Mouse (Mus musculus) limb, embryonic 10.5 days (tissue): ENCODE data around the gene Hs2st1. TPM values are rescaled to one million over a fixed set of nuclear protein-coding genes. Genes with fewer than 3 reads are reported as not detected.
"Not testable (repeated sequence)": the region's sequence is repeated elsewhere in the genome, so short reads cannot be mapped to it uniquely, and the experiment has no call there.

ENCODE experiments used
- DNase-seq: peaks from one replicate; pipeline ENCODE4 v3.0.0-alpha.2; 2017; ENCODE audit warnings: low spot score
- H3K27ac ChIP-seq: fragments of 300-500 bp; sonication (generic); 2 replicates; pipeline ENCODE4 v1.5.1; 2016; ENCODE audit warnings: mild to moderate bottlenecking
- H3K27me3 ChIP-seq: fragments of 300-500 bp; sonication (generic); 2 replicates; pipeline ENCODE4 v1.6.1; 2016; ENCODE audit warnings: low read depth, mild to moderate bottlenecking; ENCODE audit not compliant: poor library complexity, severe bottlenecking
- H3K36me3 ChIP-seq: fragments of 300-500 bp; sonication (generic); 2 replicates; pipeline ENCODE4 v1.6.1; 2016; ENCODE audit warnings: mild to moderate bottlenecking, moderate library complexity
- H3K4me1 ChIP-seq: fragments of 300-500 bp; sonication (generic); 2 replicates; pipeline ENCODE4 v1.6.1; 2016
- H3K4me3 ChIP-seq: fragments of 300-500 bp; sonication (generic); 2 replicates; pipeline ENCODE4 v1.5.1; 2016; ENCODE audit warnings: mild to moderate bottlenecking, moderate library complexity
- H3K9me3 ChIP-seq: fragments of 300-500 bp; sonication (generic); replicated peaks from 2 replicates; pipeline ENCODE4 v1.6.1; 2016; ENCODE audit warnings: mild to moderate bottlenecking
- WGBS: fragments of 180-500 bp; shearing (Covaris S2); methylation state at CpG from one replicate; pipeline ENCODE4 v1.1.7; 2016; 5-methylcytosine and 5-hydroxymethylcytosine counted together
- polyA plus RNA-seq: library from polyadenylated mRNA; unstranded; fragments of >200 nt; fragmentation: Nextera tagmentation; extraction: Ambion mirVana; gene quantifications from 2 replicates; pipeline ENCODE4 v1.2.1, GENCODE M21; 2016

The Hs2st1 gene
- 11.4 and 13.0 TPM in 2 replicates for polyA plus RNA-seq

DNA sequence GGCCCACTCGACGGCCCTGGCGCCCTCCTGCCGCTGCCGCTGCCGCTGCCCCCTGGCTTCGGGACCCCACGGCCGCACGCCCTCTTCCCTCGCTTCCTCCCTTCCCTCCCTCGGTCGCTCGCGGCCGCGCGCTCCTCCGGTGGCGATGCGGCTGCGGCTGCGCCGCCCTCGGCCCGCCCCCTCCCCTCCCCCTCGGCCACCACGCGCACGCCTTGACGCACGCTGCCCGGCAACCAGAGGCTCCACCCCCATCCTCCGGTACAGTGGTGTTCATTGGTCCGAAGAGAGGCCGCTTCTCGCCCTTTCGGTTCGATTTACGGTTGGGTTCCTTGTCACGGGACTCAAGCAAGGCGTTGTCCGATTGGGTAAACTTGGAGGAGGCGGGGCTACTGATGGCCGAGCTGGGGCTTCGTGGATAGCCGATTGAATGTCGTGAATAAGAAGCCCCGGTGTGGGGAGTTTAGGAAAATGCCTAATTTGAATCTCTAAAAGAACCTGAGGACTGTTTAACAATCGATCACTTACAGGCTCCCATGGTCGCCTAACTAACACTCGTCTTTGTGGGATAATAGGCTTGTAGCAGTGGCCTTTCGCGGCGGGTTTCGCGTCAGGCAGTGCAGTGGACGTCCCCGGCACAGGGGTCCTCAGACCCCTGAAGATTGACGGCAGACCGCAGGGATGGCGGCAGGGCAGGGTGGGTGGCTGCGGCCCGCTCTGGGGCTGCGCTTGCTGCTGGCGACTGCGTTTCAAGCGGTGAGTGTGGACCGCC lies at the start of gene Hs2st1, which contains the start of gene Selenof:
Gene Hs2st1 (minus strand): TSS at position 135 of the 769 bp plus-strand sequence.
Gene Selenof (plus strand): TSS at position 258 of the 769 bp plus-strand sequence.
- peaks cover 32% of the 10 kb centered on the region for H3K36me3 ChIP-seq
- peak within 1 kb of the TSS; percentile 97 for H3K27ac ChIP-seq
- peak within 1 kb of the TSS; percentile 79 for H3K4me3 ChIP-seq
- peak; percentile 95 for DNase-seq
- 1% methylated on average over 66 of the region's 69 CpGs for whole genome bisulfite sequencing
- no peaks in the 10 kb centered on the region for H3K9me3 ChIP-seq
- no peaks in the 10 kb centered on the region for H3K27me3 ChIP-seq
- H3K4me1 ChIP-seq = peaks cover 27% of the 10 kb centered on the region

DNA sequence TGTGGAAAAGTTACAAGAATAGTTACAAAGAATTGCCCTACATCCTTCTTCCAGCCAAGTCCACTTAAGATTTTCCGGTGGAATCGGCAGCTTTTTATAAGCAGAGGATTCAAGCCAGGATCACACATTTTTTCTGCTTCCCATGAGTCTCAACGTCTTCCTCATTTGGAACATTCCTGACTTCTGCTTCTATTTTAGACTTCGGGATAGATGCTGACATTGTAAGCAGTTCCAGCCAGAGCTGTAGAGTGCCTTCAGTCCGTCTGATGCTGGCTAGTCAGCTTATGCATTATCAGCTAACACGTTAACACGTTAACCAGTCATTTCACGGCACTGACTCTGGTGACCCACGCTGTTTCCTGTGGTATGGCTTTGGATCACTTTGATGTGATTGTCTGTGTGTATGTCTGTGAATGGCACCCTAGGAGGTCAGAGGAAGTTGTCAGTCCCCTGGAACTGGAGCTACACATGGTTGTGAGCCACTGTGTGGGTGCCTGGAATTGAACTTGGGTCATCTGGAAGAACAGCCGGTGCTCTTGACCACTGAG lies 47.7 kb upstream of the Hs2st1 start:
- H3K4me1 ChIP-seq = peaks cover 23% of the 10 kb centered on the region
- WGBS = 94% methylated on average over 10 of the region's 10 CpGs
- no peaks in the 10 kb centered on the region for H3K9me3 ChIP-seq
- H3K27me3 ChIP-seq = no peaks in the 10 kb centered on the region
- no peaks in the 10 kb centered on the region for H3K36me3 ChIP-seq
- no peak for DNase-seq
- no peak overlapping the region for H3K4me3 ChIP-seq
- H3K27ac ChIP-seq = no peak overlapping the region

DNA sequence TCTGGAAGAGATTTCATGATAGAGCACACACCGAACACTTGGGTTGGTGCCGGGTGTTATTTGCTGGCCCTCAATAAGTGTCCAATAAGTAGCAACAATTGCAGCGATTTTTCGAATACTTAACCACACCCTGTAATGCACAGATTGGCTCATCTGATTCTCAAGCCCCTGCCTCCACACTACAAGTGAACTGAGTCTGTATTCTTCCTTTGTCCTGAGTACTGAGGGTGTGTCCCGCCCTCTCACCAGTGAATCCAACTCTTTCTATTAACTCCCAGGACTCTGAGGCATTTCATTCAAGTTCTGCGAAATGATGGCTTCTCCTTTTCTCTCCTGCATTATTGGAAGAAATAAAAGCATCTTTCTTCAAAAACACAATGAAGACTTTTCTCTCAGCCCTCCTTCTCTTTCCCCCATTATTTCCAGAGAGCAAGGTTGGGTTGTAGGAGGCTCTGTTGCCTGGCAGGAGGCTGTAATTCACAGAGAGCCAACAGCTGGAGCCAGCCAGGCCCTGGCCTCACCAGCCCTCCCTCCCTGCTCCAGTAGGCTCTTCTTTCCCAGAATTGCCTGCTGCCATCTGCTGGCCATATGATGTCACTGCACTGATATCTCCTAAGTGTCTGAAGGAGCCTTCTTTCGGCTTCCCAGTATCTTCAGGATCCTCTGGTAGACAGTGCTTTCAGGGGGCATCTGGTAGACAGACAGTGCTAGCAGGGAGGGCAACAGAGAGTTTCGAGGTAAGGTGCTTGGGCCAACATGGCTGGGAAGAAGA lies 46.9 kb upstream of the Hs2st1 start:
- H3K4me1 ChIP-seq = peaks cover 28% of the 10 kb centered on the region
- 86% methylated on average over 8 of the region's 8 CpGs for WGBS
- H3K4me3 ChIP-seq = no peak overlapping the region
- no peaks in the 10 kb centered on the region for H3K27me3 ChIP-seq
- H3K27ac ChIP-seq = no peak overlapping the region
- H3K9me3 ChIP-seq = no peaks in the 10 kb centered on the region
- no peaks in the 10 kb centered on the region for H3K36me3 ChIP-seq
- DNase-seq = peak; percentile 80

DNA sequence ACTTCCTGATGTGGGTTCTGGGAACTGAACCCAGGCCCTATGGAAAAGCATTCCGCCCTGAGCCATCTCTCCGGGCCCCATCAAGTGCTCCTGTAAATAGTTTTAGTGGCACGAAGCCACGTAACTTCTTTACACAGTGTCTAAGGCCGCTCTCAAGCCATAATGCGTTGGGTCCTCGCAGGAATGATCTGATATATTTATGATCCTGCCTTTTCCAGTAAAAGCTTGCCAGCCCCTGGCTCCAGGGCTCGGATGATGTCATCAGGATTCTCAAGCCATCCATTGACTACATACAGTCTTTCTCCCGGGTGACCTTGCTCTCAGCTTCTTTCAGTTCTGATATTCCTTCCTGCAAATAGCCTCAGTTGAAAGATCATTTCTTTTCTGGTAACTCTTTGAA lies 45.5 kb upstream of the Hs2st1 start:
- DNase-seq = no peak
- Histone ChIP-seq H3K27ac (no peak overlapping the region), H3K4me1 (peaks cover 41% of the 10 kb centered on the region), H3K4me3 (no peak overlapping the region), H3K9me3 (no peaks in the 10 kb centered on the region), H3K36me3 (no peaks in the 10 kb centered on the region), H3K27me3 (no peaks in the 10 kb centered on the region)
- 89% methylated on average over 9 of the region's 9 CpGs for WGBS

DNA sequence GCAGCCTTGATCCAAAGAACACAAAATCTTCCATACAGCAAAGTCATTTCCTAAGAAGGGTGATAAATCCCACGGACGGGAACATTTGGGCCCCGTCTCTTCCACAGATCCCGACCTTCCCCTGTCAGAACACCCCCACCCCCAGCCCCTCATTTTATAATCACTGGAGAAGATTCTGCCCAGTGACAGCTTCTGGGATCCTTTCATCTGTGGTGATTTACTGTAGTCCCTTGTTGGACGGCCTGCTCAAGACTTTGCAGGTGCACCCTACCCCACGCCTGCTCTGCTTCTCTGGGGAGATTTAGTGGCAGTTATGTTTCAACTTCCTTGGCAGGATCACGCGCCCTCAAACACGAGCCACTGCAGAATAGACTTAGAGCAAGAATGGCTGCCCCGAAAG lies 44.7 kb upstream of the Hs2st1 start:
- WGBS = 46% methylated on average over 10 of the region's 10 CpGs
- no peak for DNase-seq
- Histone ChIP-seq H3K27ac (no peak overlapping the region), H3K36me3 (no peaks in the 10 kb centered on the region), H3K27me3 (no peaks in the 10 kb centered on the region), H3K4me1 (peaks cover 41% of the 10 kb centered on the region), H3K4me3 (no peak overlapping the region), H3K9me3 (no peaks in the 10 kb centered on the region)

DNA sequence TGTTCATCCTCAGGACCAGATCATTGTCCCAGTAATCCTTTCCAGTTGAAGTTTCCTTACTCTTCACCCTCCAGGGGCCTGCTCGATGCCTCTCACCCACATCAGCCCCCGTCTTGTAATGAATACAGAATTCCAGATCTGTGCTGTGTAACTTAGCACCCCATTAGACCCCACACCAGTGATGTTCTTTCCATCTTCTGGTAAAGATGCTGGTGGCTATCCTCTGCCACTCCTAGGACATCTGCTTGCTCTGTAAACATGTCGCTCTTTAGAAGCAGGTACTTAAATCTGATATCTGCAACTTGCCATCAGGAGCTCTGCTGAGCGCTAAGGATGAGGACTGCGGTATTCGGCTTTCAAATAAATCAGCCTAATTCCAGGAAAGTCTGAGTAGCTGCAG lies 44.3 kb upstream of the Hs2st1 start:
- 58% methylated on average over 6 of the region's 6 CpGs for WGBS
- Histone ChIP-seq H3K4me1 (peaks cover 41% of the 10 kb centered on the region), H3K27me3 (no peaks in the 10 kb centered on the region), H3K4me3 (no peak overlapping the region), H3K9me3 (no peaks in the 10 kb centered on the region), H3K27ac (no peak overlapping the region), H3K36me3 (no peaks in the 10 kb centered on the region)
- no peak for DNase-seq

DNA sequence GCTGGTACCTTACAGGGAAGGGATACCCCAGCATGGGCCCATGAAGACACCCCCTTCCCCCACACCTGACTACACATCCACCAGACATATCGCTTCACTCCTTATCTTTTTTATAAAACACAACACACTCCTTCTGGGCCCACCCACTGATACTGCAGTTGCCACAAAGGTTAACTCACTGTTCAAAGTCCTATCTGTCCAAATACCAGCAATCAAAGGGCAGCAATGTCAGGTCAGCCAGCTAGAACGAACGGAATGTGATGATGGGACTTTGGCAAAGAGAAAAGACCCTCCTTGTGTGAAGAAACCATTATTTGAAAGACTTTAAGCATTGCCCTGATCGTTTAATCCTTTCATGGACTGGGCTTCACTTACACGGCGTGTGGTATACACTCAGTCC lies 42.4 kb upstream of the Hs2st1 start:
- Histone ChIP-seq H3K27ac (no peak overlapping the region), H3K9me3 (no peaks in the 10 kb centered on the region)
- WGBS = 84% methylated on average over 6 of the region's 6 CpGs

DNA sequence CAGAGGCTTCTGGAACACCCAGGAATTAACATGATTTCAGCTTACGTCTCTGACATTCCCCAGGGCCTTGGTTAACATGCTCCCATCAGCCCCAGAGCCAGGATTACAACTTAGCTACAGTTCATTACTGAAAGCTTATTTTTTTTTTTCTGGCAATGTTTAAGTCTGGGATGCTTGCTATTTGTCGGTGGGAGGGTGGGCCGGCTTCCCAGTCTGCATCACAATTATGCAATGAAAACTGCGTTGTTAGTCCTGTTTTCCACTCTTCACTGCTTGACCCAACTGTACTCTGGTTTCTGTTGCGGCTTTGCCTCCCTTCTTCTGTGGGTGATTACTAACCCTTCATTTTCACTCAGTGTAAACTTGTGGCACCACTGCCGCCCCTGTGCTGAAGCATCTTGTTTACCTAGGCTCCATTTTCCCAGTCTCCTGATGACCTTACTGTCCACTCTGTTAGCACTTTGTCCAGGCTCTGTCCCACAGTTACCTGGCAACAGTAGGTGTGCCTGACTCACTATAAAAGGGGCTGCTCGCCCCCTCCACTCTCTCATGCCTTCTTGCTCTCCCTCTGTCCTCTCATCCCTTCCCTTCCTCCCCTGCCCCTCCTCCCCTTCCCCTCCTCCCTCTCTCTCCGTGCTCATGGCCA lies 41.8 kb upstream of the Hs2st1 start:
- no peak for DNase-seq
- H3K9me3 ChIP-seq = no peaks in the 10 kb centered on the region
- peaks cover 37% of the 10 kb centered on the region for H3K4me1 ChIP-seq
- 71% methylated on average over 8 of the region's 8 CpGs for WGBS
- no peak overlapping the region for H3K4me3 ChIP-seq
- H3K36me3 ChIP-seq = no peaks in the 10 kb centered on the region
- H3K27ac ChIP-seq = no peak overlapping the region
- no peaks in the 10 kb centered on the region for H3K27me3 ChIP-seq

More for the DNA sequence above, 42.4 kb upstream of the Hs2st1 start:
- Histone ChIP-seq H3K36me3 (no peaks in the 10 kb centered on the region), H3K4me3 (no peak overlapping the region), H3K27me3 (no peaks in the 10 kb centered on the region), H3K4me1 (peaks cover 41% of the 10 kb centered on the region)
- no peak for DNase-seq

DNA sequence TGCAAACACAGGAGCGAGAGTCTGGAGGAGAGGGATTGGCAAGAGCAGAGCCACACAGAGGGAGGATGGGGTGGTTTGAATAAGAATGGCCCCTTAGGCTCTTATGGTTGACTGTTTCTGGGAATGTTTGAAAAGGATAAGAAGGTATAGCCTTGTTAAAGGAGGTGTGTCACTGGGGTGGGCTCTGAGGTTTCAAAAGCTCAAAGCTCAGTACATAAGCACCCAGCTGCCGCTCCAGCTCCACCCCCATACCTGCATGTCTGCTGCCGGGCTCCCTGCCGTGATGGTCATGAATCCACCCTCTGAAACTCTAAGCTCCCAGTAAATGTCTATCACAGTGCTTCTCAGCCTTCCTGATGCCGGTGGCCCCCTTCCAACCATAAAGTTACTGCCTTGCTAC lies 40.8 kb upstream of the Hs2st1 start:
- Histone ChIP-seq H3K4me3 (no peak overlapping the region), H3K9me3 (no peaks in the 10 kb centered on the region), H3K27me3 (no peaks in the 10 kb centered on the region), H3K27ac (no peak overlapping the region), H3K4me1 (peaks cover 35% of the 10 kb centered on the region), H3K36me3 (no peaks in the 10 kb centered on the region)
- WGBS = 40% methylated on average over 5 of the region's 5 CpGs
- DNase-seq = no peak

DNA sequence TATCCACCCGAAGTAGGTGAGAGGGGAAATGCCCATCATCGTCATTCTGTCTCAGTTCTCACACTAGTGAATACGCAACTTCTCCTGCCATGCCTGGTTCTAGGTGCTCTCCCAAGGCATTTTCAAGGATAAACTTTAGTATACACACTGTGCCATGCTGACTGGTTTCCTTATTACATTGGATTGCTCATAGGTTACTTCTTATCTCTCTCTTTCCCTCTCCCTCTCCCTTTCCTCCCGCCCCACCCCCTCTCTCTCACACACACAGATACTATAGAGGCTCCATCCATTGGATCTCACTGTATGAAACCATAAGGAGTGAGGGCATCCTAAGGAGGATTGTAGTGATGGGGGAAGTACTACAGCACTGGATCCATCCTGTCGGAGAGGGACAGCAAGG lies 38.1 kb upstream of the Hs2st1 start:
- whole genome bisulfite sequencing = 90% methylated on average over 5 of the region's 5 CpGs
- Histone ChIP-seq H3K9me3 (no peaks in the 10 kb centered on the region), H3K4me3 (no peak overlapping the region)

DNA sequence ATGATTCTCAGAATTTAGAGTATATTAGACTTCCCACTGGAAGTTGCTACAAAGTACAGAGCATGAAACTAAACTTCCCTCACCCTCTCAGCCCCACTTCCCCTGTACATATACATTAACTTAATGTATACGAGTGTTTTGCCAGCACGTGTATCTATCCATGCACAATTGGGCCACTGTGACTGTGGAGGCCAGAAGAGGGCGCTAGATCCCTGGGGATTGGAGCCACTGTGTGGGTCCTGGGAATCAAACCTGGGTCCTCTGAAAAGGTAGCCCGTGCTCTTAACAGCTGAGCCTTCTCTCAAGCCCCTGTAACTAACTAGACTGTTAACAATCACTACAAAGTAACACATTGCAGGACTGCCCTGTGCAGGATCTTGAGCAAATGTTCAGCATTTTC lies 36.5 kb upstream of the Hs2st1 start:
- 73% methylated on average over 4 of the region's 4 CpGs for WGBS
- H3K4me1 ChIP-seq = peaks cover 10% of the 10 kb centered on the region
- H3K9me3 ChIP-seq = no peaks in the 10 kb centered on the region
- no peaks in the 10 kb centered on the region for H3K27me3 ChIP-seq
- DNase-seq = no peak
- 0 out of 2 replicates have a peak, but pooled peaks cover 4% of the 10 kb centered on the region for H3K36me3 ChIP-seq
- no peak overlapping the region for H3K4me3 ChIP-seq
- no peak overlapping the region for H3K27ac ChIP-seq

More for the DNA sequence above, 38.1 kb upstream of the Hs2st1 start:
- Histone ChIP-seq H3K27me3 (no peaks in the 10 kb centered on the region), H3K4me1 (peaks cover 18% of the 10 kb centered on the region), H3K36me3 (0 out of 2 replicates have a peak, but pooled peaks cover 2% of the 10 kb centered on the region), H3K27ac (no peak overlapping the region)
- DNase-seq = no peak

DNA sequence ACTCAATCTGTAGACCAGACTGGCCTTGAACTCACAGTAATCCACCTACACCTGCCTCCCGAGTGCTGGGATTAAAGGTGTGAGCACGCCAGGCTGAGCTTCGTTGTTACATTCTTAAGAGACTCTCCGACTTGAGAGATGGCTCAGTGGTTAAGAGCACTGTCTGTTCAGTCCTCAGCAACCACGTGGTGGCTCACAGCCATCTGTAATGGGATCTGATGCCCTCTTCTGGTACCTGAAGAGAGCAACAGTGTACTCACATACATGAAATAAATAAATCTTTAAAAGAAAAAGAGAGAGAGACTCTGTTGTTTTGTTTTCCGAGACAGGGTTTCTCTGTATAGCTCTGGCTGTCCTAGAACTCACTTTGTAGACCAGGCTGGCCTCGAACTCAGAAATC lies 35.8 kb upstream of the Hs2st1 start:
- not testable (repeated sequence) for DNase-seq, H3K27ac ChIP-seq, H3K4me1 ChIP-seq, H3K9me3 ChIP-seq, H3K27me3 ChIP-seq, H3K4me3 ChIP-seq
- 68% methylated on average over 7 of the region's 7 CpGs for WGBS
- peaks cover 10% of the 10 kb centered on the region for H3K36me3 ChIP-seq
